Mouse (Mus musculus) CD8-positive naive resting alpha-beta T cell, adult 2 months (primary cell): ENCODE measurements around the gene Olfr1192-ps1.
"Not testable (repeated sequence)": the region's sequence is repeated elsewhere in the genome, so short reads cannot be mapped to it uniquely, and the experiment has no call there.

Experiments
- DNase-seq, 2 experiments: peaks; one replicate each; pipeline ENCODE4 v3.0.0; 2022; ENCODE audit warnings: low read depth in 2 of 2, low spot score in 2 of 2

Olfr1192-ps1 gene

DNA sequence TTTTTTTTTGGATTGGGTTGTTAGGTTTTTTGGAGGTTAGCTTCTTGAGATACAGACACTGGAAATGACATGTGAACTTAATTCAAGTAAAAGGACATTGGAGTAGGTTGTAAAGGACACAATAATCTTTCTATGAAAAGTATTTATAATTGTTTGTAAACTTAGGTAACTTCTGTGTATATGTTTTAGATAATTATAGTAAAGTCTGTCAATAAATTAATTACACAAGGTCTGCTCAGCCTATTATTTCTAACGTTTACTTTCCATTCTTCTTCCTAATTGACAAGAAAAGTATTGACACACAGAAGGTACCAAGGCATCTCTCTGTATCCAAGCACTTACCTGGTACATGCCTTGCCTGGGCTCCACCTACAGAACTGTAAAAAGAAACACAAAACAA lies at the start of gene Olfr1192-ps1:
Olfr1192-ps1 (plus strand) TSS at position 301 of the 400 bp plus-strand sequence.
- DNase-seq: no peak

DNA sequence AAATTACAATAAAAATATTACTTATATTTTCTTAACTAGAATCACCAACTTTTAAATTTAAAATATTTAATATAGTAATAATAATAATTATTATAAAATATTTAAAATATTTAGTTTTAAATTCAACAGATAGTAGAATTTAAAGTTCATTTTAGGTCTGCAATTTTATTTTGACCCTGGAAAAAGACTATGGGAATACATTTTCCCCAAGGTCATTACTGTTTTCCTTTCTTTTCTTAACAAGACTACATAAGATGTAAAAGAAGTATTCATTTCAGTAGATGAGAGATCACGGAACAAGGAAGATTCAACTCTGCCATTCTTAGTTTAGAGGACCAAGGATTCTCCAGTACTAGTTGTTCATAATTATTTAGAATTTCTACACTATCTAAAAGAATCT lies 8.1 kb upstream of the Olfr1192-ps1 start, which contains the start of gene Olfr1191-ps1:
Olfr1191-ps1 (plus strand) TSS at position 301 of the 400 bp plus-strand sequence.
- DNase-seq: not testable (repeated sequence)

DNA sequence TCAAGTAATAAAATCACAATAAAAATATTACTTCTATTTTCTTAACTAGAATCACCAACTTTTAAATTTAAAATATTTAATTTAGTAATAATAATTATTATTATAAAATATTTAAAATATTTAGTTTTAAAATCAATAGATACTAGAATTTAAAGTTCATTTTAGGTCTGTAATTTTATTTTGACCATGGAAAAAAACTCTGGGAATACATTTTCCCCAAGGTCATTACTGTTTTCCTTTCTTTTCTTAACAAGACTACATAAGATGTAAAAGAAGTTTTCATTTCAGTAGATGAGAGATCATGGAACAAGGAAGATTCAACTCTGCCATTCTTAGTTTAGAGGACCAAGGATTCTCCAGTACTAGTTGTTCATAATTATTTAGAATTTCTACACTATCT lies 27.0 kb downstream of the Olfr1192-ps1 start, which contains the start of gene Olfr1193:
Olfr1193 (plus strand) TSS at position 301 of the 400 bp plus-strand sequence.
- not testable (repeated sequence) for DNase-seq

DNA sequence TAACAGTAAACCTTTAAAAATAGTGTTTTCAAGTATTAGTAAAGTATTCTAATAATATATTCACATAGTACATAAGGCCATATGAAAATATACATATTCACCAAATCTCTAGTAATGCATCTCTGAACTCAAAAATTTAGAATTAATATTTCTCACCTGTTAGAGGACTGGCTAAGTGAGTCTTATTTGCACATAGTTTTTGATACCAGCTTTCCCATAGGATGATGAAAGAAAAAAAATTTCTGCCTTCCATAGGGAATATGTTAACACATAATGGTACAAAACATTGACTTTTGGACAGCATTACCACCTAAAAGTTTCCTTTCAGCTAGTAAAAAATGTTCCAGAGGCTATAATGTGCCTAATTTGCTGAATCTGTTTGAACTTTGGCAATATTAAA lies 40.8 kb downstream of the Olfr1192-ps1 start, which contains the start of gene Olfr1195:
Olfr1195 (minus strand) TSS at position 101 of the 400 bp plus-strand sequence.
- no peak for DNase-seq

DNA sequence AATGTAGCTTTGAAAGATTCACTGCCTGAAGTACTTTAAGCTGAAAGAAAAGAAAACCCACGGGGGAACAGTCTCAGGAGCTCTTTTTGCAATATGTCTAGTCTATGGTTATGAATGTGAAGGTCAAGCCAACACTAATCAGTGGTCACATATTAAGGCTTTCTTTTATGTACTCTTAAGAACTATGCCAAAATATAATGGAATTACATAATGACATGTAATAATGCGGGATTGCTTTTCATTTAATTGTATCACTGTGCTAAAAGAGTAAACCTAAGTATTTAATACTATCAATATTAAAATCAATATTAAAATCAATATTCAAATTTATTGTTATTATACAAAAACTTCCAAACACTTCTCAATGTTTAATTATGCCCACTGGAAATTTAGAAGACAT lies 56.2 kb downstream of the Olfr1192-ps1 start, which contains the start of gene Olfr1196:
Olfr1196 (minus strand) TSS at position 101 of the 400 bp plus-strand sequence.
- no peak for DNase-seq
